Mouse (Mus musculus) hindbrain, embryonic 13.5 days (tissue): ENCODE data around the gene Otx2. TPM values are rescaled to one million over a fixed set of nuclear protein-coding genes. Genes with fewer than 3 reads are reported as not detected.
A peak's percentile ranks its signal among the peaks of the same experiment; 100 is the strongest.

ENCODE experiments used
- ATAC-seq: fragments of 200-750 bp; cut with Nextera tagmentation; 2 replicates; pipeline ENCODE4 v1.8.0; 2017; ENCODE audit warnings: moderate TSS enrichment; ENCODE audit not compliant: low FRiP score
- H3K27ac ChIP-seq: fragments of 300-500 bp; sonication (generic); 2 replicates; pipeline ENCODE4 v1.5.1; 2015; ENCODE audit warnings: inconsistent platforms, mild to moderate bottlenecking, moderate library complexity
- H3K27me3 ChIP-seq: fragments of 300-500 bp; sonication (generic); 2 replicates; pipeline ENCODE4 v1.6.1; 2015; ENCODE audit warnings: mild to moderate bottlenecking, inconsistent platforms
- H3K36me3 ChIP-seq: fragments of 300-500 bp; sonication (generic); 2 replicates; pipeline ENCODE4 v1.6.1; 2015; ENCODE audit warnings: mild to moderate bottlenecking, inconsistent platforms
- H3K4me1 ChIP-seq: fragments of 300-500 bp; sonication (generic); replicated peaks from 2 replicates; pipeline ENCODE4 v1.6.1; 2015; ENCODE audit warnings: inconsistent platforms
- H3K4me2 ChIP-seq: fragments of 300-500 bp; sonication (generic); 2 replicates; pipeline ENCODE4 v1.6.1; 2015; ENCODE audit warnings: inconsistent platforms, mild to moderate bottlenecking, moderate library complexity
- H3K4me3 ChIP-seq: fragments of 300-500 bp; sonication (generic); 2 replicates; pipeline ENCODE4 v1.5.1; 2015; ENCODE audit warnings: mild to moderate bottlenecking, inconsistent platforms
- H3K9ac ChIP-seq: fragments of 300-500 bp; sonication (generic); 2 replicates; pipeline ENCODE4 v1.6.1; 2015; ENCODE audit warnings: mild to moderate bottlenecking, inconsistent platforms
- H3K9me3 ChIP-seq: fragments of 300-500 bp; sonication (generic); 2 replicates; pipeline ENCODE4 v1.6.1; 2016; ENCODE audit warnings: inconsistent platforms
- WGBS: fragments of 180-500 bp; shearing (Covaris S2); methylation state at CpG from one replicate; pipeline ENCODE4 v1.1.7; 2015; 5-methylcytosine and 5-hydroxymethylcytosine counted together
- polyA plus RNA-seq: library from polyadenylated mRNA; unstranded; fragments of >200 nt; fragmentation: Nextera tagmentation; extraction: Ambion mirVana; gene quantifications from 2 replicates; pipeline ENCODE4 v1.2.1, GENCODE M21; 2015

The Otx2 gene
- polyA plus RNA-seq, 1 experiment from 2014 or later, result 24.1 TPM

- Histone ChIP-seq H3K27me3 (peaks cover 95% of the 10 kb centered on the region), H3K36me3 (no peaks in the 10 kb centered on the region), H3K27ac (peak overlapping the region; percentile 52; the same call in 1 of the 2 replicates), H3K4me2 (no peak overlapping the region), H3K4me3 (peak overlapping the region; percentile 29), H3K4me1 (peaks cover 22% of the 10 kb centered on the region; the same call in 1 of the 2 replicates), H3K9ac (peak overlapping the region; percentile 59), H3K9me3 (no peaks in the 10 kb centered on the region)
- no peak for ATAC-seq
- under 1% methylated on average over 19 of the region's 19 CpGs for WGBS
Measured at GRCm38 (mm10) chr14:48666771-48667170, 6.8 kb downstream of the Otx2 start.

- H3K4me3 ChIP-seq, result peak overlapping the region; percentile 29
- no peaks in the 10 kb centered on the region for H3K9me3 ChIP-seq
- ATAC-seq, result no peak
- peaks cover 95% of the 10 kb centered on the region for H3K27me3 ChIP-seq
- under 1% methylated on average over 52 of the region's 52 CpGs for WGBS
- peak overlapping the region; percentile 52; the same call in 1 of the 2 replicates for H3K27ac ChIP-seq
- H3K4me2 ChIP-seq, result 0 out of 2 replicates have a peak overlapping the region, but pooled peaks have one; percentile 6
- H3K9ac ChIP-seq, result peak overlapping the region; percentile 59
- H3K4me1 ChIP-seq, result peaks cover 22% of the 10 kb centered on the region; the same call in 1 of the 2 replicates
- no peaks in the 10 kb centered on the region for H3K36me3 ChIP-seq
Measured at GRCm38 (mm10) chr14:48665816-48666661, 7.6 kb downstream of the Otx2 start.

- Histone ChIP-seq H3K9me3 (no peaks in the 10 kb centered on the region), H3K27ac (no peak overlapping the region), H3K27me3 (peaks cover 95% of the 10 kb centered on the region), H3K9ac (0 out of 2 replicates have a peak overlapping the region, but pooled peaks have one; percentile 15), H3K4me3 (peak overlapping the region; percentile 29), H3K36me3 (no peaks in the 10 kb centered on the region), H3K4me1 (peaks cover 22% of the 10 kb centered on the region; the same call in 1 of the 2 replicates), H3K4me2 (no peak overlapping the region)
- no peak for ATAC-seq
- WGBS, result 0% methylated on average over 50 of the region's 50 CpGs
Measured at GRCm38 (mm10) chr14:48664841-48665815, 8.5 kb downstream of the Otx2 start.

- 3% methylated on average over 14 of the region's 14 CpGs for WGBS
- Histone ChIP-seq H3K27ac (no peak overlapping the region), H3K9me3 (no peaks in the 10 kb centered on the region), H3K4me1 (peaks cover 22% of the 10 kb centered on the region; the same call in 1 of the 2 replicates), H3K36me3 (no peaks in the 10 kb centered on the region), H3K4me2 (no peak overlapping the region), H3K27me3 (peaks cover 95% of the 10 kb centered on the region), H3K9ac (no peak overlapping the region), H3K4me3 (peak overlapping the region; percentile 29)
- no peak for ATAC-seq
Measured at GRCm38 (mm10) chr14:48664001-48664810, 9.4 kb downstream of the Otx2 start.

GRCm38 (mm10) chr14:48663531-48663930 lies 10.1 kb downstream of the Otx2 start:
- no peaks in the 10 kb centered on the region for H3K36me3 ChIP-seq
- H3K4me3 ChIP-seq, result 0 out of 2 replicates have a peak overlapping the region, but pooled peaks have one; percentile 12
- H3K9ac ChIP-seq, result no peak overlapping the region; the same call in 1 of the 2 replicates
- WGBS, result under 1% methylated on average over 4 of the region's 4 CpGs
- ATAC-seq, result no peak
- no peaks in the 10 kb centered on the region for H3K9me3 ChIP-seq
- peaks cover 95% of the 10 kb centered on the region for H3K27me3 ChIP-seq
- H3K4me1 ChIP-seq, result peaks cover 17% of the 10 kb centered on the region; the same call in 1 of the 2 replicates
- no peak overlapping the region for H3K4me2 ChIP-seq
- no peak overlapping the region for H3K27ac ChIP-seq

- Histone ChIP-seq H3K4me3 (peak overlapping the region; percentile 4), H3K27ac (no peak overlapping the region), H3K9ac (peak overlapping the region; percentile 3; the same call in 1 of the 2 replicates), H3K36me3 (no peaks in the 10 kb centered on the region), H3K27me3 (peaks cover 95% of the 10 kb centered on the region), H3K4me2 (peak overlapping the region; percentile 2; the same call in 1 of the 2 replicates), H3K9me3 (no peaks in the 10 kb centered on the region), H3K4me1 (peaks cover 17% of the 10 kb centered on the region; the same call in 1 of the 2 replicates)
- 2% methylated on average over 16 of the region's 16 CpGs for WGBS
- ATAC-seq, result no peak
Measured at GRCm38 (mm10) chr14:48662568-48663236, 10.9 kb downstream of the Otx2 start.

GRCm38 (mm10) chr14:48661646-48662567 lies 11.7 kb downstream of the Otx2 start:
- H3K27ac ChIP-seq, result no peak overlapping the region
- WGBS, result 8% methylated on average over 38 of the region's 38 CpGs
- peaks cover 97% of the 10 kb centered on the region for H3K27me3 ChIP-seq
- H3K36me3 ChIP-seq, result no peaks in the 10 kb centered on the region
- peaks cover 17% of the 10 kb centered on the region; the same call in 1 of the 2 replicates for H3K4me1 ChIP-seq
- H3K9ac ChIP-seq, result peak overlapping the region; percentile 3; the same call in 1 of the 2 replicates
- ATAC-seq, result no peak
- H3K4me3 ChIP-seq, result peak overlapping the region; percentile 4
- H3K9me3 ChIP-seq, result no peaks in the 10 kb centered on the region
- H3K4me2 ChIP-seq, result peak overlapping the region; percentile 2; the same call in 1 of the 2 replicates

- Histone ChIP-seq H3K4me2 (no peak overlapping the region), H3K27me3 (peaks cover 97% of the 10 kb centered on the region), H3K9me3 (no peaks in the 10 kb centered on the region), H3K9ac (no peak overlapping the region; the same call in 1 of the 2 replicates), H3K36me3 (no peaks in the 10 kb centered on the region), H3K4me1 (peaks cover 12% of the 10 kb centered on the region; the same call in 1 of the 2 replicates), H3K27ac (no peak overlapping the region), H3K4me3 (no peak overlapping the region)
- ATAC-seq, result no peak
- 28% methylated on average over 8 of the region's 8 CpGs for WGBS
Measured at GRCm38 (mm10) chr14:48661151-48661550, 12.5 kb downstream of the Otx2 start.

- no peak overlapping the region for H3K27ac ChIP-seq
Measured at GRCm38 (mm10) chr14:48660593-48660992, 13.0 kb downstream of the Otx2 start.

GRCm38 (mm10) chr14:48659661-48660060 lies 14.0 kb downstream of the Otx2 start:
- no peak overlapping the region for H3K4me2 ChIP-seq
- H3K9ac ChIP-seq, result no peak overlapping the region
- no peaks in the 10 kb centered on the region for H3K9me3 ChIP-seq
- ATAC-seq, result no peak
- peaks cover 97% of the 10 kb centered on the region for H3K27me3 ChIP-seq
- H3K36me3 ChIP-seq, result no peaks in the 10 kb centered on the region
- no peak overlapping the region for H3K27ac ChIP-seq
- WGBS, result 61% methylated on average over 4 of the region's 4 CpGs
- H3K4me1 ChIP-seq, result 0 out of 2 replicates have a peak, but pooled peaks cover 9% of the 10 kb centered on the region
- H3K4me3 ChIP-seq, result no peak overlapping the region

More at GRCm38 (mm10) chr14:48660593-48660992, 13.0 kb downstream of the Otx2 start:
- Histone ChIP-seq H3K4me2 (no peak overlapping the region), H3K4me3 (no peak overlapping the region), H3K36me3 (no peaks in the 10 kb centered on the region), H3K9me3 (no peaks in the 10 kb centered on the region), H3K9ac (no peak overlapping the region), H3K27me3 (peaks cover 97% of the 10 kb centered on the region), H3K4me1 (peaks cover 9% of the 10 kb centered on the region; the same call in 1 of the 2 replicates)
- WGBS, result 67% methylated on average over 4 of the region's 4 CpGs
- ATAC-seq, result no peak
